Mouse (Mus musculus) intestine, postnatal 0 days (tissue): ENCODE measurements around the gene Paqr6. TPM values are rescaled to one million over a fixed set of nuclear protein-coding genes. Genes with fewer than 3 reads are reported as not detected.

Experiments
- ATAC-seq: fragments of 200-750 bp; cut with Nextera tagmentation; 2 replicates; pipeline ENCODE4 v1.8.0; 2017; ENCODE audit warnings: mild to moderate bottlenecking, moderate TSS enrichment, moderate library complexity
- H3K27ac ChIP-seq: fragments of 300-500 bp; sonication (generic); 2 replicates; pipeline ENCODE4 v1.5.1; 2014; ENCODE audit warnings: mild to moderate bottlenecking, low read depth, low read length, moderate library complexity
- H3K27me3 ChIP-seq: fragments of 300-500 bp; sonication (generic); replicated peaks from 2 replicates; pipeline ENCODE4 v1.6.1; 2014; ENCODE audit warnings: low read length, mixed read lengths; ENCODE audit not compliant: control insufficient read depth, insufficient read depth
- H3K36me3 ChIP-seq: fragments of 300-500 bp; sonication (generic); 2 replicates; pipeline ENCODE4 v1.6.1; 2014; ENCODE audit warnings: mild to moderate bottlenecking, moderate library complexity; ENCODE audit not compliant: control insufficient read depth, insufficient read depth
- H3K4me1 ChIP-seq: fragments of 300-500 bp; sonication (generic); replicated peaks from 2 replicates; pipeline ENCODE4 v1.6.1; 2014; ENCODE audit warnings: antibody characterized with exemption, low read length, mixed read lengths; ENCODE audit not compliant: control insufficient read depth, insufficient read depth
- H3K4me2 ChIP-seq: fragments of 300-500 bp; sonication (generic); replicated peaks from 2 replicates; pipeline ENCODE4 v1.6.1; 2014; ENCODE audit warnings: low read depth, mild to moderate bottlenecking, moderate library complexity
- H3K4me3 ChIP-seq: fragments of 300-500 bp; sonication (generic); 2 replicates; pipeline ENCODE4 v1.5.1; 2014; ENCODE audit warnings: low read depth, low read length
- H3K9ac ChIP-seq: fragments of 300-500 bp; sonication (generic); 2 replicates; pipeline ENCODE4 v1.6.1; 2014; ENCODE audit warnings: mild to moderate bottlenecking, low read depth, low read length
- H3K9me3 ChIP-seq: fragments of 300-500 bp; sonication (generic); 2 replicates; pipeline ENCODE4 v1.6.1; 2016; ENCODE audit warnings: mixed run types; ENCODE audit not compliant: control insufficient read depth
- CTCF ChIP-seq: sonication (generic); IDR thresholded peaks from 2 replicates; pipeline ENCODE4 v1.5.1; 2016; ENCODE audit warnings: low read depth, mild to moderate bottlenecking, control low read depth, antibody characterized with exemption, moderate library complexity
- WGBS: fragments of 180-500 bp; shearing (Covaris S2); extraction: QIAGEN DNeasy Blood & Tissue Kit; methylation state at CpG from one replicate; pipeline ENCODE4 v1.1.7; 2014; 5-methylcytosine and 5-hydroxymethylcytosine counted together
- polyA plus RNA-seq: library from polyadenylated mRNA; unstranded; fragments of >200 nt; fragmentation: Nextera tagmentation; extraction: Ambion mirVana; gene quantifications from 2 replicates; pipeline ENCODE4 v1.2.1, GENCODE M21; 2015

The Paqr6 gene
- polyA plus RNA-seq, 1 experiment from 2014 or later: 2.3 TPM

GRCm38 (mm10) chr3:88352907-88353306 is 11.5 kb upstream of the Paqr6 start:
- no peaks in the 10 kb centered on the region for H3K27me3 ChIP-seq
- peaks cover 100% of the 10 kb centered on the region for H3K36me3 ChIP-seq
- no peak overlapping the region for H3K4me2 ChIP-seq
- no peak overlapping the region for H3K4me3 ChIP-seq
- WGBS: 80% methylated on average over 9 of the region's 9 CpGs
- H3K9ac ChIP-seq: no peak overlapping the region
- TF ChIP-seq CTCF: no peak
- no peaks in the 10 kb centered on the region for H3K9me3 ChIP-seq
- H3K27ac ChIP-seq: no peak overlapping the region
- no peaks in the 10 kb centered on the region for H3K4me1 ChIP-seq
- no peak for ATAC-seq

DNA sequence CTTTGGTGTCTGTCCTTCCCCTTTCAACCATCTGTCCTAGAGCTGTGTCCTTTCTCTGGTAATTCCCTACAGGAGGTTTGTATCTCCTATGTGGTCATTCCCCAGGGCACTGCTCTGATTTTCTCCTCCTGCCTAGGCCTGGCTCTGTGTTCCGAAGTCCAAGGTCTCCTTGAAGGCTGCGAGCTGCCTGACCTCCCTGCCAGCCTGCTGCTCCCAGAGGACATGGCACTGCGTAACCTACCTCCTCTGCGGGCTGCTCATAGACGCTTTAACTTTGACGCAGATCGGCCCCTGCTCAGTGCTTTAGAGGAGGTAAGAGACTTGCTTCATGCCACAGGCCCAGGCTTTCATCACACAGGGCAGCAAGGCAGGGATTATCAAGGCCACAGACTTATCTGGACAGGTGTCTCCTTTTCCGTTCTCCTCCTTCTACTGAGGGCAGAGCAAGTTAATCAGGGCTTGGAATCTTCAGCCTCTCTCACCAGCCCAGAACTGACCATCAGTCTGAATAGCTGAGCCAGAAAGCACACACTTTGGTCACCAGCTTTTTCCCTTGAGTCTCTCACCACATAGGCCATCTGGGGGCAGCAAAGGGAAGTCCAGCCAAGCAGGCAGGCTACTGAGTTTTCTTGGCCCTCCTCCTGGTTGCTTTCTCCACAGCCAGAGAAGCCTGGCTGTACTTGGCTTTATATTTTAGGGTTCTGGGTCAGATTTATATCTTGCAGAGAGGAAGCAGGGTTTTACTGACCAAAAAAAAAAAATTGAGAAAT is 9.8 kb upstream of the Paqr6 start:
- no peak overlapping the region for H3K9ac ChIP-seq
- H3K36me3 ChIP-seq: peaks cover 100% of the 10 kb centered on the region
- no peaks in the 10 kb centered on the region for H3K4me1 ChIP-seq
- no peak overlapping the region for H3K27ac ChIP-seq
- no peaks in the 10 kb centered on the region for H3K9me3 ChIP-seq
- H3K4me3 ChIP-seq: no peak overlapping the region
- TF ChIP-seq CTCF: peak; percentile 27; the same call in 1 of the 2 replicates
- no peaks in the 10 kb centered on the region for H3K27me3 ChIP-seq
- ATAC-seq: no peak
- no peak overlapping the region for H3K4me2 ChIP-seq
- WGBS: 92% methylated on average over 8 of the region's 8 CpGs

GRCm38 (mm10) chr3:88359584-88359983 is 4.8 kb upstream of the Paqr6 start:
- no peak for TF ChIP-seq CTCF
- no peaks in the 10 kb centered on the region for H3K9me3 ChIP-seq
- no peak overlapping the region for H3K4me3 ChIP-seq
- no peak overlapping the region for H3K9ac ChIP-seq
- ATAC-seq: no peak
- peaks cover 81% of the 10 kb centered on the region for H3K36me3 ChIP-seq
- WGBS: 79% methylated on average over 5 of the region's 5 CpGs
- no peaks in the 10 kb centered on the region for H3K4me1 ChIP-seq
- H3K27ac ChIP-seq: no peak overlapping the region
- H3K27me3 ChIP-seq: peaks cover 7% of the 10 kb centered on the region; the same call in 1 of the 2 replicates
- no peak overlapping the region for H3K4me2 ChIP-seq

DNA sequence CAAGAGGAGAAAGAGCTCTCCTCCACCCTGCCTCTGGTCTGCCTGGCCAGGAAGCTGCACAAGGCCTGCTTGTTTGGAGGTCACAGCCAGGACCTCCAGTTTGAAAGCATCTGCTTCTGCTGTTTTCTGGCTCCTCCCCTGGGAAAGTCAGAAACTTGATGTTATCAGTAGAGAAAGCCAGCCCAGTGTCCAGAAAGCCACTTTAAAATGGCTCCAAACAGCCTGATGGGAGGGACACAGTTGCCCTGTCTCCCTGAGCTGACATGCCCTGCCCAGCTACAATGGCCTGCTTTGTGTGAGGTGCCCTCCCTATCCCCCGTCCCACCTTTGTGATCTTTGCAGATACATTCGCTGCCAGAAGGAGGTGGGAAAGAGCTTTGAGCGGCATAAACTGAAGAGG is 4.4 kb upstream of the Paqr6 start:
- 72% methylated on average over 3 of the region's 3 CpGs for WGBS
- Histone ChIP-seq H3K9me3 (no peaks in the 10 kb centered on the region), H3K4me3 (no peak overlapping the region), H3K27me3 (peaks cover 11% of the 10 kb centered on the region; the same call in 1 of the 2 replicates), H3K4me2 (no peak overlapping the region), H3K4me1 (no peaks in the 10 kb centered on the region), H3K27ac (no peak overlapping the region), H3K9ac (no peak overlapping the region), H3K36me3 (peaks cover 77% of the 10 kb centered on the region)
- ATAC-seq: no peak
- no peak for TF ChIP-seq CTCF

DNA sequence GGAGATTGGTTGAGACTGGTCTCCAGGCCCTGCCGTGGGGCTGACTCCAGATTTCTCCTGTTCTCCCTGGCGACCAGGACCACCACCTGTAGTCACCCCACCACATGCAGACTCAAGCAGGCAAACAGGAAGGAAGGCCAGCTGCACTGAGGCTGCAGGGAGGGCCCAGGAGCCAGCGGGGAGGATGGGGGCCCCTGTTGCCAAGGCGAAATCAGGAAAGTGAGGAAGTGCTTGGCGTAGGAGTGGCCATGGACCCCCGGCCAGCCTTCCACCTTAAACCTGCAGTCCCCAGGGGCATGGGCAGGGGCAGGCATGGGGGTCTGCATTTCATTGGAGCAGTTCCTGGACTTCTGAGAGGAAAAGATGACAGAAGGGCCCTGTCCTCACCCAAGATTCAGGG is 3.3 kb upstream of the Paqr6 start:
- Histone ChIP-seq H3K9ac (no peak overlapping the region), H3K36me3 (peaks cover 66% of the 10 kb centered on the region), H3K4me2 (no peak overlapping the region), H3K9me3 (no peaks in the 10 kb centered on the region), H3K4me1 (no peaks in the 10 kb centered on the region), H3K27me3 (peaks cover 19% of the 10 kb centered on the region), H3K4me3 (no peak overlapping the region), H3K27ac (no peak overlapping the region)
- no peak for ATAC-seq
- no peak for TF ChIP-seq CTCF
- WGBS: 68% methylated on average over 6 of the region's 6 CpGs

GRCm38 (mm10) chr3:88361612-88362313 is 2.6 kb upstream of the Paqr6 start:
- H3K4me1 ChIP-seq: no peaks in the 10 kb centered on the region
- no peak overlapping the region for H3K4me3 ChIP-seq
- no peak overlapping the region for H3K4me2 ChIP-seq
- H3K9me3 ChIP-seq: no peaks in the 10 kb centered on the region
- 90% methylated on average over 2 of the region's 2 CpGs for WGBS
- no peak for TF ChIP-seq CTCF
- H3K27me3 ChIP-seq: peaks cover 21% of the 10 kb centered on the region
- no peak for ATAC-seq
- H3K27ac ChIP-seq: no peak overlapping the region
- H3K9ac ChIP-seq: no peak overlapping the region
- peaks cover 59% of the 10 kb centered on the region for H3K36me3 ChIP-seq
